Mouse (Mus musculus): ENCODE measurements at regions not wholly inside any gene's neighbourhood (a gene's known extent, or its start where the extent isn't known, plus 50 kb on each side); places are given as distances from the start of the nearest gene placed in this dataset.
A peak's percentile ranks its signal among the peaks of the same experiment; 100 is the strongest.

GRCm38 (mm10) chr9:24888282-24888681 lies 114.2 kb upstream of the Tbx20 start:
- TF ChIP-seq EP300 (IDR thresholded peaks at IDR 0.05; ENCODE audit: low read depth) (peak; percentile 81), CTCF (IDR thresholded peaks at IDR 0.05; ENCODE audit: low read depth) (no peak)

All from heart, postnatal 0 days (tissue).